Mouse (Mus musculus): ENCODE data around the gene Lima1.

DNA sequence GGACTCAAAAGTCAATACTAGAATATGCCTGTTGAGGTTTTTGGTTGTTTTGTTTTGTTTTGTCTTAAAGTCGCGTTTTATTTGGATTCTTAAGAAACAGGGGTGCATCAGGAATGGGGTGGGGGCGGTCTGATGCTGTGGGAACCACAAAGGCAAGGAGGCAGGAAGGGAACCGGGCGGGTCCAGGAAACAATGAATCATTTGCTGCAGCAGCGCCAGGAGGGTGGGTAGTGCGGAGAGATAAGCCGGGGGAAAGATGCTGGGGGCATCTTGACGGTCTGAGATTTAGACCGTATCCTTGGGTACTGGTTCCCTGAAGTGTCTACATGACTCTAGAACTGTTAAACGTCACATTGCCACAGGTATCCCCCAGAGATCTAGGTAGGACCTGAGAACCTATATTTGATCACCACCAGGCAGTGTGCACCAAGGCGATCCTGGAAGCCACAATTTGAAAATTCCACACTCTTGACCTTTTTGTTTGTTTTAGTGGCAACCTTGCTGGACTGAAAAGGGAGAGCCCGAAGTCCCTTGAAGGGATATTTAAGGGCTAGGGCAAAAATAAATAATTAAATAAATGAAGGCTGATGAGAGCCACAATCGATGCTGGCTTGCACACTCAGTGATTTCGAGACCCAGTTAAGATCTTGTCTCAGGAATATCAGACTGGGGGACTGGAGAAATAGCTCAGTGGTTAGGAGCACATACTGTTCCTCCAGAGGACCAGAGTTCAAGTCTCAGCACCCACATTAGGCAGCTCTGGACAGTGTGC, 8.6 kb downstream of the Lima1 start:
- TF ChIP-seq MAFK (IDR thresholded peaks at IDR 0.05; ENCODE audit: insufficient read depth, low read depth, low read length) (no peak), CHD2 (IDR thresholded peaks at IDR 0.05; ENCODE audit: low read depth, low read length) (no peak), HCFC1 (IDR thresholded peaks at IDR 0.05; ENCODE audit: borderline replicate concordance, insufficient read depth, low read length) (no peak), ZNF384 (IDR thresholded peaks at IDR 0.05; ENCODE audit: low read depth, low read length) (no peak), ZC3H11A (IDR thresholded peaks at IDR 0.05; ENCODE audit: borderline replicate concordance, low read depth, low read length) (no peak)
